Mouse (Mus musculus) layer of hippocampus, adult 8-10 months (tissue): ENCODE measurements around the gene Gm128. TPM values are rescaled to one million over a fixed set of nuclear protein-coding genes. Genes with fewer than 3 reads are reported as not detected.

Source experiments
- DNase-seq, 2 experiments: peaks; one replicate each; pipeline ENCODE4 v3.0.0; 2022; ENCODE audit warnings: low spot score in 2 of 2
- total RNA-seq, 4 experiments: library from RNA; stranded (reverse); gene quantifications; 2 replicates each; pipeline ENCODE4 v1.2.4; 2022

Gm128 gene
- total RNA-seq, 4 experiments from 2014 or later, result 0.25 to 0.45 (median 0.41) TPM; not detected in 1

DNA sequence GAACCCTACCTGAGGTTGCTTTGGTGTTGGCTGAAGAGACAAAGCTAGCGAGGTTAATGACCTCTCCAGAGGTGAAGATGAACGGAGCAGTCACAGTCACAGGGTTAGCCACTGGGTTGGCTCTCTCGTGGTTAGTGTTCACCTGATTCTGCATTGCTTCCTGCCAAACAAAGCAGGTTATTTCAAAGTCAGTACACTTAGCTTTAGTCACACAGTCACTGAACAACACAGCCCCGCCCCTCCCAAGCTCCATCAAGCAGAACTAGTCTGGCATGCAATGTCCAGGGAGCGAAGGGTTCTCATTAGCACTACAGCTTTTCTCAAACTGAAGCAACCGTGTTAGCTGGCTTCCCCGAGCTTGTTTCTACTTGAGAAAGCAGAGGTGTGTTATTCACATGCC is 41.3 kb downstream of the Gm128 start:
- DNase-seq, result no peak

DNA sequence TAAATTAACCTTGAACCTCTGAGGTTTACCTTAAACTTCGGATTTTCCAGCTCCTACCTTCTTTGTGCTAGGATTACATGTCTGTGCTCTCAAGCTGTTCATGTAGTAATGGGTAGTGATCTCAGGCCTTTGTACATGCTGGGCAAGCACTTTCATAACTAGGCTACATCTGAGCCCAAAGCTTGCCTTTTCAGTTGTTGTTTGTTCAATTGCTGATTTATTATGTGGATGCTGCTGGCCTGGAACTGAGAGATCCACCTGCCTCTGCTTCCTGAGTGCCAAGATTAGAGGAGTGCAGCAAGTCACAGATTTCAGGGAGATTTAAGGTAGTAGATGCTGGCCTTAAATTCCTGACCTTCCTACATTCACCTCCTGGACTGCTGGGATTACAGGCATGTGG is 42.3 kb downstream of the Gm128 start:
- no peak for DNase-seq

- no peak for DNase-seq
Observed at GRCm38 (mm10) chr3:95195772-95196171, 45.6 kb downstream of the Gm128 start.

- no peak for DNase-seq
Observed at GRCm38 (mm10) chr3:95194721-95195135, 46.7 kb downstream of the Gm128 start.

Other genes starting within 250 kb of the Gm128 start
- gene Zfp687, start 226.2 kb downstream of the Gm128 start, total RNA-seq, result 10 to 100 TPM; 25.1 to 35.1 (median 30.6) TPM
- 100 to 1,000 TPM; 137 to 166 (median 159) TPM for gene Psmd4, start 199.0 kb downstream of the Gm128 start, total RNA-seq
- 10 to 100 TPM; 58.5 to 66.8 (median 64.8) TPM for gene Pip5k1a, start 134.7 kb downstream of the Gm128 start, total RNA-seq
- gene Vps72, start 130.6 kb downstream of the Gm128 start, total RNA-seq, result 10 to 100 TPM; 36.9 to 45.8 (median 43.4) TPM
- gene Tmod4, start 117.1 kb downstream of the Gm128 start, total RNA-seq, result under 1 TPM in 2 of 4 experiments, not detected in 2; 0.55 to 0.81 TPM
- 10 to 100 TPM; 51.4 to 57.8 (median 54.9) TPM for gene Scnm1, start 107.6 kb downstream of the Gm128 start, total RNA-seq
- 10 to 100 TPM; 12.5 to 17.7 (median 13.4) TPM for gene Lysmd1, start 107.5 kb downstream of the Gm128 start, total RNA-seq
- 10 to 100 TPM in 1 of 4 experiments, 1 to 10 TPM in 3; 1.7 to 11.1 (median 5.4) TPM for gene Tnfaip8l2, start 99.2 kb downstream of the Gm128 start, total RNA-seq
- gene Sema6c, start 81.1 kb downstream of the Gm128 start, total RNA-seq, result 10 to 100 TPM; 27.1 to 36.4 (median 30.9) TPM
- 10 to 100 TPM; 15.7 to 18.0 (median 17.5) TPM for gene Gabpb2, start 23.7 kb downstream of the Gm128 start, total RNA-seq
- 10 to 100 TPM; 72.9 to 79.5 (median 77.2) TPM for gene Cdc42se1, start 12.9 kb downstream of the Gm128 start, total RNA-seq
- gene Mllt11, start 9.4 kb downstream of the Gm128 start, total RNA-seq, result 100 to 1,000 TPM; 265 to 305 (median 277) TPM
- under 1 TPM in 3 of 4 experiments, not detected in 1; 0.43 to 0.95 (median 0.63) TPM for gene Bnipl, start 9.6 kb upstream of the Gm128 start, total RNA-seq
- 10 to 100 TPM; 20.7 to 28.4 (median 23.9) TPM for gene Mindy1, start 39.7 kb upstream of the Gm128 start, total RNA-seq
- 10 to 100 TPM; 19.2 to 22.4 (median 21.0) TPM for gene Prune1, start 40.5 kb upstream of the Gm128 start, total RNA-seq
- 1 to 10 TPM in 2 of 4 experiments, under 1 TPM in 2; 0.85 to 1.4 (median 1.2) TPM for gene Anxa9, start 65.6 kb upstream of the Gm128 start, total RNA-seq
- 10 to 100 TPM; 49.1 to 65.7 (median 61.2) TPM for gene Cers2, start 73.2 kb upstream of the Gm128 start, total RNA-seq
- 10 to 100 TPM; 33.8 to 45.9 (median 41.6) TPM for gene Setdb1, start 115.6 kb upstream of the Gm128 start, total RNA-seq
- gene 4930558C23Rik, start 161.2 kb upstream of the Gm128 start, total RNA-seq, result not detected
- 10 to 100 TPM; 35.5 to 53.5 (median 44.7) TPM for gene Arnt, start 192.8 kb upstream of the Gm128 start, total RNA-seq